Mouse (Mus musculus): Measurements from ENCODE around the gene Vps33b. TPM values are rescaled to one million over a fixed set of nuclear protein-coding genes. Genes with fewer than 3 reads are reported as not detected.

Vps33b gene
- polyA plus RNA-seq, 1 experiment from 2014 or later = 17.2 TPM

- Histone ChIP-seq H3K27ac (no peak overlapping the region), H3K4me1 (0 out of 2 replicates have a peak, but pooled peaks cover 2% of the 10 kb centered on the region), H3K9ac (no peak overlapping the region), H3K4me2 (no peak overlapping the region), H3K4me3 (no peak overlapping the region), H3K9me3 (replicated peaks) (peaks cover 16% of the 10 kb centered on the region), H3K27me3 (no peaks in the 10 kb centered on the region), H3K36me3 (ENCODE audit: poor library complexity, severe bottlenecking) (peaks cover 86% of the 10 kb centered on the region)
- no peak for ATAC-seq
- 97% methylated on average over 4 of the region's 4 CpGs for WGBS
Measured at GRCm38 (mm10) chr7:80276374-80276773, 6.9 kb downstream of the Vps33b start.

- Histone ChIP-seq H3K4me1 (no peaks in the 10 kb centered on the region), H3K4me3 (no peak overlapping the region), H3K27me3 (no peaks in the 10 kb centered on the region), H3K4me2 (no peak overlapping the region), H3K36me3 (ENCODE audit: poor library complexity, severe bottlenecking) (peaks cover 92% of the 10 kb centered on the region), H3K27ac (no peak overlapping the region), H3K9ac (no peak overlapping the region), H3K9me3 (replicated peaks) (peaks cover 4% of the 10 kb centered on the region; the same call in 1 of the 2 replicates)
- 85% methylated on average over 10 of the region's 10 CpGs for WGBS
- no peak for ATAC-seq
Measured at GRCm38 (mm10) chr7:80280032-80280431, 10.6 kb downstream of the Vps33b start.

- no peak for ATAC-seq
Measured at GRCm38 (mm10) chr7:80280998-80281397, 11.5 kb downstream of the Vps33b start.

GRCm38 (mm10) chr7:80281646-80282045 lies 12.2 kb downstream of the Vps33b start:
- Histone ChIP-seq H3K4me3 (no peak overlapping the region), H3K4me2 (no peak overlapping the region), H3K27me3 (no peaks in the 10 kb centered on the region), H3K36me3 (ENCODE audit: poor library complexity, severe bottlenecking) (peaks cover 94% of the 10 kb centered on the region), H3K9me3 (replicated peaks) (no peaks in the 10 kb centered on the region), H3K27ac (no peak overlapping the region), H3K9ac (no peak overlapping the region), H3K4me1 (no peaks in the 10 kb centered on the region)
- no peak for ATAC-seq
- WGBS = 88% methylated on average over 3 of the region's 3 CpGs

More at GRCm38 (mm10) chr7:80280998-80281397, 11.5 kb downstream of the Vps33b start:
- H3K4me3 ChIP-seq = no peak overlapping the region
- H3K4me1 ChIP-seq = no peaks in the 10 kb centered on the region
- no peak overlapping the region for H3K4me2 ChIP-seq
- no peaks in the 10 kb centered on the region for H3K27me3 ChIP-seq
- H3K9ac ChIP-seq = no peak overlapping the region
- 80% methylated on average over 2 of the region's 2 CpGs for WGBS
- H3K27ac ChIP-seq = no peak overlapping the region
- H3K36me3 ChIP-seq (ENCODE audit: poor library complexity, severe bottlenecking) = peaks cover 94% of the 10 kb centered on the region
- no peaks in the 10 kb centered on the region for H3K9me3 ChIP-seq (replicated peaks)

- no peak overlapping the region for H3K4me3 ChIP-seq
- H3K27me3 ChIP-seq = no peaks in the 10 kb centered on the region
- no peak overlapping the region for H3K27ac ChIP-seq
- H3K4me1 ChIP-seq = no peaks in the 10 kb centered on the region
- no peak overlapping the region for H3K9ac ChIP-seq
- H3K36me3 ChIP-seq (ENCODE audit: poor library complexity, severe bottlenecking) = peaks cover 94% of the 10 kb centered on the region
- H3K4me2 ChIP-seq = no peak overlapping the region
- WGBS = 87% methylated on average over 3 of the region's 3 CpGs
- ATAC-seq = no peak
- H3K9me3 ChIP-seq (replicated peaks) = no peaks in the 10 kb centered on the region
Measured at GRCm38 (mm10) chr7:80283226-80283918, 13.9 kb downstream of the Vps33b start.

GRCm38 (mm10) chr7:80284391-80284790 lies 14.9 kb downstream of the Vps33b start:
- Histone ChIP-seq H3K27ac (no peak overlapping the region), H3K36me3 (ENCODE audit: poor library complexity, severe bottlenecking) (peaks cover 91% of the 10 kb centered on the region), H3K9me3 (replicated peaks) (no peaks in the 10 kb centered on the region), H3K4me2 (no peak overlapping the region), H3K9ac (no peak overlapping the region), H3K4me3 (no peak overlapping the region), H3K27me3 (no peaks in the 10 kb centered on the region), H3K4me1 (no peaks in the 10 kb centered on the region)
- WGBS = 89% methylated on average over 5 of the region's 5 CpGs
- ATAC-seq = no peak

GRCm38 (mm10) chr7:80285725-80286124 lies 16.3 kb downstream of the Vps33b start:
- Histone ChIP-seq H3K27me3 (no peaks in the 10 kb centered on the region), H3K9me3 (replicated peaks) (no peaks in the 10 kb centered on the region), H3K4me2 (no peak overlapping the region), H3K9ac (no peak overlapping the region), H3K4me3 (no peak overlapping the region), H3K4me1 (no peaks in the 10 kb centered on the region), H3K36me3 (ENCODE audit: poor library complexity, severe bottlenecking) (peaks cover 90% of the 10 kb centered on the region), H3K27ac (no peak overlapping the region)
- ATAC-seq = no peak
- 95% methylated on average over 6 of the region's 6 CpGs for WGBS

GRCm38 (mm10) chr7:80287736-80288135 lies 18.3 kb downstream of the Vps33b start:
- Histone ChIP-seq H3K4me2 (no peak overlapping the region), H3K9ac (no peak overlapping the region), H3K27me3 (no peaks in the 10 kb centered on the region), H3K36me3 (ENCODE audit: poor library complexity, severe bottlenecking) (peaks cover 81% of the 10 kb centered on the region), H3K4me3 (no peak overlapping the region), H3K9me3 (replicated peaks) (no peaks in the 10 kb centered on the region), H3K4me1 (no peaks in the 10 kb centered on the region), H3K27ac (no peak overlapping the region)
- no peak for ATAC-seq
- 88% methylated on average over 10 of the region's 10 CpGs for WGBS

- H3K4me1 ChIP-seq = peaks cover 28% of the 10 kb centered on the region
- H3K4me2 ChIP-seq = peak within 1 kb of the TSS; percentile 86
- H3K9ac ChIP-seq = peak within 1 kb of the TSS; percentile 86
- under 1% methylated on average over 52 of the region's 52 CpGs for WGBS
- ATAC-seq = peak; percentile 99
- no peaks in the 10 kb centered on the region for H3K9me3 ChIP-seq (replicated peaks)
- H3K4me3 ChIP-seq = peak within 1 kb of the TSS; percentile 86
- peak within 1 kb of the TSS; percentile 66 for H3K27ac ChIP-seq
- H3K36me3 ChIP-seq (ENCODE audit: poor library complexity, severe bottlenecking) = peaks cover 18% of the 10 kb centered on the region
- H3K27me3 ChIP-seq = no peaks in the 10 kb centered on the region
Measured at GRCm38 (mm10) chr7:80294062-80294763, 24.8 kb downstream of the Vps33b start, which contains the start of gene Prc1. Prc1 (plus strand) TSS chr7:80294450.

- peak; percentile 57 for ATAC-seq
- H3K9me3 ChIP-seq (replicated peaks) = no peaks in the 10 kb centered on the region
Measured at GRCm38 (mm10) chr7:80294764-80295648, 25.6 kb downstream of the Vps33b start.

GRCm38 (mm10) chr7:80296462-80296861 lies 27.0 kb downstream of the Vps33b start:
- H3K4me3 ChIP-seq = peak overlapping the region; percentile 86
- no peaks in the 10 kb centered on the region for H3K9me3 ChIP-seq (replicated peaks)
- ATAC-seq = no peak
- peak overlapping the region; percentile 86 for H3K4me2 ChIP-seq
- peaks cover 20% of the 10 kb centered on the region for H3K36me3 ChIP-seq (ENCODE audit: poor library complexity, severe bottlenecking)
- peaks cover 28% of the 10 kb centered on the region for H3K4me1 ChIP-seq
- no peak overlapping the region for H3K27ac ChIP-seq
- H3K9ac ChIP-seq = 0 out of 2 replicates have a peak overlapping the region, but pooled peaks have one; percentile 9
- H3K27me3 ChIP-seq = no peaks in the 10 kb centered on the region
- WGBS = 91% methylated on average over 6 of the region's 6 CpGs

More at GRCm38 (mm10) chr7:80294764-80295648, 25.6 kb downstream of the Vps33b start:
- H3K36me3 ChIP-seq (ENCODE audit: poor library complexity, severe bottlenecking) = peaks cover 20% of the 10 kb centered on the region
- no peaks in the 10 kb centered on the region for H3K27me3 ChIP-seq
- H3K4me1 ChIP-seq = peaks cover 28% of the 10 kb centered on the region
- peak overlapping the region; percentile 86 for H3K4me2 ChIP-seq
- 9% methylated on average over 37 of the region's 37 CpGs for WGBS
- peak overlapping the region; percentile 86 for H3K4me3 ChIP-seq
- H3K27ac ChIP-seq = peak overlapping the region; percentile 66
- H3K9ac ChIP-seq = peak overlapping the region; percentile 86
